Mouse (Mus musculus) brain, embryonic 14.5 days (tissue): ENCODE results near the gene Ncapd2.

Experiments used
- CTCF ChIP-seq: fragments of 200-500 bp; IDR thresholded peaks from 2 replicates; pipeline ENCODE4 v1.5.1; 2012; ENCODE audit warnings: inconsistent platforms, mild to moderate bottlenecking, moderate library complexity, borderline replicate concordance; ENCODE audit not compliant: insufficient read depth, insufficient read length; ENCODE audit errors: extremely low read depth
- POLR2A ChIP-seq: fragments of 200-500 bp; IDR thresholded peaks from 2 replicates; pipeline ENCODE4 v1.6.1; 2012; ENCODE audit warnings: mild to moderate bottlenecking, inconsistent platforms, borderline replicate concordance; ENCODE audit not compliant: poor library complexity, insufficient read depth, insufficient read length, severe bottlenecking; ENCODE audit errors: extremely low read depth

GRCm38 (mm10) chr6:125148926-125149568 lies 42.5 kb downstream of the Ncapd2 start:
- TF ChIP-seq CTCF: no peak
- TF ChIP-seq POLR2A: no peak
